Mouse (Mus musculus): Measurements from ENCODE around the gene Pmepa1.

Pmepa1 gene

GRCm38 (mm10) chr2:173253761-173254662 is 22.3 kb downstream of the Pmepa1 start:
- no peak for DNase-seq (ENCODE audit: low spot score in 2 of 2)

- DNase-seq (ENCODE audit: low spot score in 2 of 2), result no peak
Observed at GRCm38 (mm10) chr2:173251675-173252074, 24.7 kb downstream of the Pmepa1 start.

GRCm38 (mm10) chr2:173251133-173251532 is 25.2 kb downstream of the Pmepa1 start:
- DNase-seq (ENCODE audit: low spot score in 2 of 2), result no peak

- no peak for DNase-seq (ENCODE audit: low spot score in 2 of 2)
Observed at GRCm38 (mm10) chr2:173250411-173250810, 25.9 kb downstream of the Pmepa1 start.

- DNase-seq (ENCODE audit: low spot score in 2 of 2), result no peak
Observed at GRCm38 (mm10) chr2:173249965-173250364, 26.4 kb downstream of the Pmepa1 start.

GRCm38 (mm10) chr2:173249386-173249785 is 26.9 kb downstream of the Pmepa1 start:
- DNase-seq (ENCODE audit: low spot score in 2 of 2), result no peak

- no peak for DNase-seq (ENCODE audit: low spot score in 2 of 2)
Observed at GRCm38 (mm10) chr2:173248822-173249221, 27.5 kb downstream of the Pmepa1 start.

GRCm38 (mm10) chr2:173247911-173248310 is 28.4 kb downstream of the Pmepa1 start:
- DNase-seq (ENCODE audit: low spot score in 2 of 2), result no peak

GRCm38 (mm10) chr2:173247197-173247596 is 29.1 kb downstream of the Pmepa1 start:
- no peak for DNase-seq (ENCODE audit: low spot score in 2 of 2)

- no peak for DNase-seq (ENCODE audit: low spot score in 2 of 2)
Observed at GRCm38 (mm10) chr2:173246688-173247087, 29.6 kb downstream of the Pmepa1 start.

GRCm38 (mm10) chr2:173245258-173245657 is 31.1 kb downstream of the Pmepa1 start:
- no peak for DNase-seq (ENCODE audit: low spot score in 2 of 2)

GRCm38 (mm10) chr2:173244108-173244507 is 32.2 kb downstream of the Pmepa1 start:
- DNase-seq (ENCODE audit: low spot score in 2 of 2), result no peak

- no peak for DNase-seq (ENCODE audit: low spot score in 2 of 2)
Observed at GRCm38 (mm10) chr2:173243616-173244015, 32.7 kb downstream of the Pmepa1 start.

GRCm38 (mm10) chr2:173242874-173243273 is 33.5 kb downstream of the Pmepa1 start:
- no peak for DNase-seq (ENCODE audit: low spot score in 2 of 2)

GRCm38 (mm10) chr2:173240738-173241137 is 35.6 kb downstream of the Pmepa1 start:
- no peak for DNase-seq (ENCODE audit: low spot score in 2 of 2)

GRCm38 (mm10) chr2:173238522-173238921 is 37.8 kb downstream of the Pmepa1 start:
- DNase-seq (ENCODE audit: low spot score in 2 of 2), result no peak

- no peak for DNase-seq (ENCODE audit: low spot score in 2 of 2)
Observed at GRCm38 (mm10) chr2:173235435-173236332, 40.6 kb downstream of the Pmepa1 start.

GRCm38 (mm10) chr2:173232766-173233099 is 43.6 kb downstream of the Pmepa1 start:
- DNase-seq (ENCODE audit: low spot score in 2 of 2), result no peak

- no peak for DNase-seq (ENCODE audit: low spot score in 2 of 2)
Observed at GRCm38 (mm10) chr2:173232065-173232765, 44.1 kb downstream of the Pmepa1 start.

GRCm38 (mm10) chr2:173229578-173230224 is 46.6 kb downstream of the Pmepa1 start:
- peak; percentile 80 to 90 for DNase-seq (ENCODE audit: low spot score in 2 of 2)

GRCm38 (mm10) chr2:173228567-173228966 is 47.8 kb downstream of the Pmepa1 start:
- no peak for DNase-seq (ENCODE audit: low spot score in 2 of 2)
